Mouse (Mus musculus) erythroid progenitor cell, adult 5-6 weeks (primary cell): ENCODE measurements around the gene Fbxl7. TPM values are rescaled to one million over a fixed set of nuclear protein-coding genes. Genes with fewer than 3 reads are reported as not detected.

Source experiments
- ATAC-seq: replicated peaks from 2 replicates; pipeline ENCODE4 v1.8.0; 2016; ENCODE audit warnings: moderate number of reproducible peaks, mild to moderate bottlenecking, moderate TSS enrichment, inconsistent platforms; ENCODE audit not compliant: poor library complexity, low FRiP score, severe bottlenecking
- total RNA-seq, 2 experiments: library from RNA; stranded (forward) in 1 of 2; stranded (reverse) in 1 of 2; fragments of 150-400 nt in 1 of 2; fragments of 186-747, 209-891 nt in 1 of 2; gene quantifications; 2 replicates each; pipeline versions ENCODE4 v1.2.3 to v1.2.4; 2015 to 2017; ENCODE audit warnings: low replicate concordance in 2 of 2

Fbxl7 gene
- total RNA-seq, 2 experiments from 2014 or later: not detected

- ATAC-seq: no peak
Observed at GRCm38 (mm10) chr15:26566076-26566475, 329.3 kb downstream of the Fbxl7 start.

GRCm38 (mm10) chr15:26553620-26554019 is 341.8 kb downstream of the Fbxl7 start:
- ATAC-seq: no peak

GRCm38 (mm10) chr15:26533997-26534700 is 361.2 kb downstream of the Fbxl7 start:
- ATAC-seq: no peak

- no peak for ATAC-seq
Observed at GRCm38 (mm10) chr15:26519220-26519631, 376.2 kb downstream of the Fbxl7 start.

GRCm38 (mm10) chr15:26501024-26501423 is 394.4 kb downstream of the Fbxl7 start:
- no peak for ATAC-seq
